Mouse (Mus musculus) ES-E14 (cell line): ENCODE results near the gene Msi2. TPM values are rescaled to one million over a fixed set of nuclear protein-coding genes. Genes with fewer than 3 reads are reported as not detected.

Source experiments
- DNase-seq: peaks from one replicate; pipeline ENCODE4 v3.0.0-alpha.2; 2013; ENCODE audit warnings: low read depth, low spot score
- H3K27ac ChIP-seq: 2 replicates; pipeline ENCODE4 v1.5.1; 2012; ENCODE audit warnings: low read depth, mild to moderate bottlenecking, low read length, moderate library complexity, mixed read lengths; ENCODE audit not compliant: poor library complexity, insufficient read depth, severe bottlenecking
- H3K36me3 ChIP-seq: 2 replicates; pipeline ENCODE4 v1.6.1; 2012; ENCODE audit warnings: mild to moderate bottlenecking, low read length, moderate library complexity, mixed read lengths; ENCODE audit not compliant: control insufficient read depth, poor library complexity, insufficient read depth, severe bottlenecking
- H3K4me1 ChIP-seq, 2 experiments: fragments of 150-350 bp in 1 of 2; sonication (generic) in 1 of 2; 2 replicates each; pipeline ENCODE4 v1.6.1; 2012; ENCODE audit warnings: low read length in 2 of 2, mild to moderate bottlenecking in 1 of 2, mixed read lengths in 1 of 2; ENCODE audit not compliant: control insufficient read depth in 2 of 2, insufficient read depth in 2 of 2, poor library complexity in 1 of 2
- H3K4me3 ChIP-seq, 2 experiments: fragments of 150-350 bp in 1 of 2; sonication (generic) in 1 of 2; 2 replicates each; pipeline ENCODE4 v1.5.1; 2012; ENCODE audit warnings: low read length in 2 of 2, low read depth in 1 of 2, mild to moderate bottlenecking in 1 of 2, mixed read lengths in 1 of 2; ENCODE audit not compliant: insufficient read depth in 1 of 2, poor library complexity in 1 of 2, severe bottlenecking in 1 of 2
- H3K9ac ChIP-seq: 2 replicates; pipeline ENCODE4 v1.6.1; 2012; ENCODE audit warnings: low read depth, mild to moderate bottlenecking, low read length, mixed read lengths; ENCODE audit not compliant: poor library complexity, insufficient read depth, severe bottlenecking
- H3K9me3 ChIP-seq: fragments of 150-350 bp; sonication (generic); 2 replicates; pipeline ENCODE4 v1.6.1; 2012; ENCODE audit warnings: low read depth, mild to moderate bottlenecking, low read length; ENCODE audit not compliant: control insufficient read depth, insufficient read depth
- CHD2 ChIP-seq: IDR thresholded peaks from 2 replicates; pipeline ENCODE4 v1.6.1; 2014; ENCODE audit warnings: mild to moderate bottlenecking, low read depth, low read length, inconsistent platforms
- HCFC1 ChIP-seq: IDR thresholded peaks from 2 replicates; pipeline ENCODE4 v1.6.1; 2012; ENCODE audit warnings: low read length, inconsistent platforms, borderline replicate concordance; ENCODE audit not compliant: insufficient read depth
- MAFK ChIP-seq: IDR thresholded peaks from 2 replicates; pipeline ENCODE4 v1.6.1; 2014; ENCODE audit warnings: mild to moderate bottlenecking, low read depth, low read length, inconsistent platforms; ENCODE audit not compliant: insufficient read depth
- ZC3H11A ChIP-seq: IDR thresholded peaks from 2 replicates; pipeline ENCODE4 v1.6.1; 2012; ENCODE audit warnings: low read depth, mild to moderate bottlenecking, inconsistent platforms, low read length, borderline replicate concordance
- ZNF384 ChIP-seq: IDR thresholded peaks from 2 replicates; pipeline ENCODE4 v1.6.1; 2012; ENCODE audit warnings: low read depth, low read length, inconsistent platforms
- in situ Hi-C, 2 experiments: fragments of 600-800 bp; cut with MboI; formaldehyde crosslinking; loops; one replicate each; pipeline ENCODE4 v1.15.1; 2025; ENCODE audit warnings: low sequenced_read_pairs in 2 of 2, inconsistent platforms in 1 of 2; ENCODE audit not compliant: unreplicated experiment in 2 of 2
- total RNA-seq: library from RNA; depleted of rRNA; stranded (reverse); fragments of 300-350 nt; gene quantifications from 2 replicates; pipeline ENCODE4 v1.2.3, GENCODE M21; 2012

The Msi2 gene
- total RNA-seq, 1 experiment = 66.4 TPM

GRCm38 (mm10) chr11:88625063-88625462 is 93.2 kb downstream of the Msi2 start:
- peaks cover 33 to 46% of the 10 kb centered on the region in 2 experiments for H3K4me1 ChIP-seq
- H3K9ac ChIP-seq = peak overlapping the region; percentile 52; the same call in 1 of the 2 replicates
- H3K4me3 ChIP-seq = peak overlapping the region; percentile 11 to 41; a peak in 3 of 4 replicates
- in situ Hi-C loops = no loop called here
- H3K27ac ChIP-seq = peak overlapping the region; percentile 86
- H3K9me3 ChIP-seq = no peaks in the 10 kb centered on the region
- H3K36me3 ChIP-seq = peaks cover 3% of the 10 kb centered on the region; the same call in 1 of the 2 replicates
- no peak for DNase-seq
- TF ChIP-seq ZNF384 = no peak
- no peak for TF ChIP-seq MAFK
- TF ChIP-seq HCFC1 = no peak
- no peak for TF ChIP-seq CHD2
- TF ChIP-seq ZC3H11A = no peak

DNA sequence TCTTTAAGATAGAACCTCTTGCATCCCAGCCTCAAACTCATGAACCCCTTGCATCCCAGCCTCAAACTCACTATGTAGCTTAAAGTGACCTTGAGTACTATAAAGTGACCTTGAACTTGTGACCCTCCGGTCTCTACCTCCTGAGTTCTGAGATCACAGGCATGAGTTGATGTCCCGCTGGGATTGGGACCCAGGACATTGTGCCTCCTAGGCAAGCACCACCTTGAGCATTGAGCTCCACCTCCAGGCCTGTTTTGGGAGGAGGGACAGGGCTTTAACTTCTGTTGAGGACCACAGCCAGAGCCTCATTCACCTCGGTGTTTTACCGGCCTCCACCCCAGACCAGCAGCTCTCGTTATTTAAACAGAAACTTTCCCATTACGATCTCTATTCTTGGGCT is 93.7 kb downstream of the Msi2 start:
- TF ChIP-seq ZNF384 = no peak
- TF ChIP-seq ZC3H11A = no peak
- no peak for TF ChIP-seq MAFK
- TF ChIP-seq CHD2 = no peak; the same call in 1 of the 2 replicates
- no peak for TF ChIP-seq HCFC1
- H3K27ac ChIP-seq = peak overlapping the region; percentile 86; the same call in 1 of the 2 replicates
- H3K9me3 ChIP-seq = no peaks in the 10 kb centered on the region
- H3K4me1 ChIP-seq = peaks cover 33 to 48% of the 10 kb centered on the region in 2 experiments
- peaks cover 3% of the 10 kb centered on the region; the same call in 1 of the 2 replicates for H3K36me3 ChIP-seq
- in situ Hi-C loops = no loop called here
- peak overlapping the region; percentile 11 to 41; a peak in 2 of 4 replicates for H3K4me3 ChIP-seq
- H3K9ac ChIP-seq = peak overlapping the region; percentile 52; the same call in 1 of the 2 replicates
- DNase-seq = peak; percentile 80

DNA sequence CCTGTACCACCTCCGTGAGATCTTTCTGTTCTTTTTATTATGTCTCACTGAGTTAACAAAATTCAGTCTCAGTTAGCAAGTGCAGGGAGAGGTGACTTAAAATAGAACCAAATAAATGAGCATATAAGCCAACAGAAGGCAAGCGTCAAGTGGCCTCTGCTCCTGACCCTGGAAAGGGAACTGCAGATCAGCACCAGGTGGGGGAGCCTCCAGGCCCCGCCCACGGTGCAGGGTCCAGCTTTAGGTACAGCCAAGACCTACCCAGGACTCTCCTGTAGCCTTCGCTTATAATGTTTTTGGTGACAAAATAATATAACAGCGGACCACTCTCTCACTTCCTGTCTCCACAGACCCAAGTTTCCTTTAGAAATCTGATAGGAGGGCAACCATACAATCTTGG is 94.6 kb downstream of the Msi2 start:
- H3K4me1 ChIP-seq = peaks cover 34 to 50% of the 10 kb centered on the region in 2 experiments
- H3K27ac ChIP-seq = peak overlapping the region; percentile 40; the same call in 1 of the 2 replicates
- H3K9me3 ChIP-seq = no peaks in the 10 kb centered on the region
- H3K9ac ChIP-seq = no peak overlapping the region
- no peak for DNase-seq
- no peaks in the 10 kb centered on the region for H3K36me3 ChIP-seq
- no peak for TF ChIP-seq MAFK
- no peak for TF ChIP-seq CHD2
- no peak overlapping the region for H3K4me3 ChIP-seq
- in situ Hi-C loops = no loop called here

DNA sequence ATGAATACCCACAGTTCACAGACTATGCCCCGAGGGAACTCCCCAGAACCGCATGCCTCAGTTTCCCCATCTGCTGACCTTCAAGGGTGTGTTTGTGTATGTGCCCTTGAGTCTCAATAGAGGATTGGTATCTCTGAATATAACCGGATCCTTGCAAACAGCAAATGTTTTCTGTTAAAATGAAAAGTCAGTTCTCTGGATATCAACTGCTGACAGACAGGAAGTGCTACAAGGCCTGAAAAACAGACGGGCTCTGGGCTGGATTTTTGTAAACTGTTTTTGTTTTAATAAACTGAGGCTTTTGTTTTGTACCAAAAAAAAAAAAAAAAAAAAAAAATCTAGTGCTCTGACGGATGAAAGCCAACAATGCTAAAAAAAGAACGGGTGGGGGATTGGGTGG is 95.8 kb downstream of the Msi2 start:
- no peaks in the 10 kb centered on the region for H3K9me3 ChIP-seq
- H3K4me1 ChIP-seq = peaks cover 32 to 49% of the 10 kb centered on the region in 2 experiments
- DNase-seq = no peak
- no peaks in the 10 kb centered on the region for H3K36me3 ChIP-seq
- in situ Hi-C loops = no loop called here
- H3K4me3 ChIP-seq = no peak overlapping the region
- H3K9ac ChIP-seq = no peak overlapping the region
- no peak for TF ChIP-seq CHD2
- no peak for TF ChIP-seq HCFC1
- TF ChIP-seq ZC3H11A = no peak
- no peak for TF ChIP-seq ZNF384
- TF ChIP-seq MAFK = no peak
- H3K27ac ChIP-seq = peak overlapping the region; percentile 63

GRCm38 (mm10) chr11:88621789-88622188 is 96.5 kb downstream of the Msi2 start:
- no peaks in the 10 kb centered on the region for H3K36me3 ChIP-seq
- H3K4me1 ChIP-seq = peaks cover 29 to 47% of the 10 kb centered on the region in 2 experiments
- TF ChIP-seq ZNF384 (no peak), MAFK (peak; percentile 65)
- no peak for DNase-seq
- no peak overlapping the region for H3K9ac ChIP-seq
- H3K9me3 ChIP-seq = no peaks in the 10 kb centered on the region
- in situ Hi-C loops = no loop called here
- no peak overlapping the region for H3K4me3 ChIP-seq
- peak overlapping the region; percentile 63 for H3K27ac ChIP-seq
